Mouse (Mus musculus) ES-E14 (cell line): ENCODE data around the gene Spire2.

Source experiments
- CHD2 ChIP-seq: IDR thresholded peaks from 2 replicates; pipeline ENCODE4 v1.6.1; 2014; ENCODE audit warnings: mild to moderate bottlenecking, low read depth, low read length, inconsistent platforms
- HCFC1 ChIP-seq: IDR thresholded peaks from 2 replicates; pipeline ENCODE4 v1.6.1; 2012; ENCODE audit warnings: low read length, inconsistent platforms, borderline replicate concordance; ENCODE audit not compliant: insufficient read depth
- MAFK ChIP-seq: IDR thresholded peaks from 2 replicates; pipeline ENCODE4 v1.6.1; 2014; ENCODE audit warnings: mild to moderate bottlenecking, low read depth, low read length, inconsistent platforms; ENCODE audit not compliant: insufficient read depth
- ZC3H11A ChIP-seq: IDR thresholded peaks from 2 replicates; pipeline ENCODE4 v1.6.1; 2012; ENCODE audit warnings: low read depth, mild to moderate bottlenecking, inconsistent platforms, low read length, borderline replicate concordance
- ZNF384 ChIP-seq: IDR thresholded peaks from 2 replicates; pipeline ENCODE4 v1.6.1; 2012; ENCODE audit warnings: low read depth, low read length, inconsistent platforms

GRCm38 (mm10) chr8:123349073-123349472, 16.6 kb downstream of the Spire2 start:
- TF ChIP-seq ZNF384 = no peak
- no peak for TF ChIP-seq ZC3H11A
- no peak for TF ChIP-seq HCFC1
- no peak for TF ChIP-seq MAFK
- TF ChIP-seq CHD2 = no peak
